Mouse (Mus musculus) bone marrow macrophage, adult 2 months (primary cell): ENCODE results near the gene Btnl1.
A peak's percentile ranks its signal among the peaks of the same experiment; 100 is the strongest.

ENCODE experiments used
- CTCF ChIP-seq: IDR thresholded peaks from 2 replicates; pipeline ENCODE4 v1.5.1; 2012; ENCODE audit warnings: low read depth, mild to moderate bottlenecking, low read length, moderate library complexity
- POLR2A ChIP-seq: IDR thresholded peaks from 2 replicates; pipeline ENCODE4 v1.6.1; 2012; ENCODE audit warnings: mild to moderate bottlenecking, low read depth, low read length, borderline replicate concordance

DNA sequence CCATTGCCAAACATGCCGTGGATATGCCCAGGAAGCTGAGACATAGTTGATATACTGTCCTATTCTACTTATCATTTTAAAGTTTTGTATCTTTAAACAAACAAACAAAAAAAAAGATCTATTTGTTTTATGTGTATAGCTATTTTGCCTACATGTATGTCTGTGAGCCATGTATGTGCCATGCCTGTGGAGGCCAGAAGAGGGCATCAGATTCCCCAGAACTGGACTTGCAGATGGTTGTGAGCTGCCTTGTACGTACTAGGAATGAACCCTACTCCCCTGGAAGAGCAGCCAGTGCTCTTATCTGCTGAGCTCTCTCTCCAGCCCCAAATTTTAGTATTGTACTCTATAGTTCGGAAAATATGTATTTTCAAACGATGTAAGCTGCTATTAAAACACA is 11.6 kb downstream of the Btnl1 start:
- no peak for TF ChIP-seq POLR2A
- 0 out of 2 replicates have a peak, but pooled peaks have one; percentile 14 for TF ChIP-seq CTCF
